Mouse (Mus musculus) intestine, embryonic 16.5 days (tissue): ENCODE measurements around the gene Ell. TPM values are rescaled to one million over a fixed set of nuclear protein-coding genes. Genes with fewer than 3 reads are reported as not detected.

ENCODE experiments used
- ATAC-seq: fragments of 200-750 bp; cut with Nextera tagmentation; 2 replicates; pipeline ENCODE4 v1.8.0; 2017; ENCODE audit warnings: moderate TSS enrichment, moderate library complexity
- H3K27ac ChIP-seq: fragments of 300-500 bp; sonication (generic); 2 replicates; pipeline ENCODE4 v1.5.1; 2014; ENCODE audit warnings: mild to moderate bottlenecking, low read length
- H3K27me3 ChIP-seq: fragments of 300-500 bp; sonication (generic); replicated peaks from 2 replicates; pipeline ENCODE4 v1.6.1; 2014; ENCODE audit warnings: low read length, control low read depth, mixed read lengths; ENCODE audit not compliant: control insufficient read depth, insufficient read depth
- H3K36me3 ChIP-seq: fragments of 300-500 bp; sonication (generic); 2 replicates; pipeline ENCODE4 v1.6.1; 2014; ENCODE audit warnings: low read length, control low read depth; ENCODE audit not compliant: control insufficient read depth, insufficient read depth
- H3K4me1 ChIP-seq: fragments of 300-500 bp; sonication (generic); 2 replicates; pipeline ENCODE4 v1.6.1; 2014; ENCODE audit warnings: low read length, control low read depth, mixed read lengths; ENCODE audit not compliant: control insufficient read depth, insufficient read depth
- H3K4me2 ChIP-seq: fragments of 300-500 bp; sonication (generic); 2 replicates; pipeline ENCODE4 v1.6.1; 2014; ENCODE audit warnings: low read depth, low read length, control low read depth
- H3K4me3 ChIP-seq: fragments of 300-500 bp; sonication (generic); 2 replicates; pipeline ENCODE4 v1.5.1; 2014; ENCODE audit warnings: mild to moderate bottlenecking, low read length
- H3K9ac ChIP-seq: fragments of 300-500 bp; sonication (generic); 2 replicates; pipeline ENCODE4 v1.6.1; 2014; ENCODE audit warnings: low read depth, low read length
- H3K9me3 ChIP-seq: fragments of 300-500 bp; sonication (generic); 2 replicates; pipeline ENCODE4 v1.6.1; 2016; ENCODE audit warnings: low read length, control low read depth; ENCODE audit not compliant: control insufficient read depth
- WGBS: fragments of 180-500 bp; shearing (Covaris S2); extraction: QIAGEN DNeasy Blood & Tissue Kit; methylation state at CpG from one replicate; pipeline ENCODE4 v1.1.7; 2014; 5-methylcytosine and 5-hydroxymethylcytosine counted together
- polyA plus RNA-seq: library from polyadenylated mRNA; unstranded; fragments of >200 nt; fragmentation: Nextera tagmentation; extraction: Ambion mirVana; gene quantifications from 2 replicates; pipeline ENCODE4 v1.2.1, GENCODE M21; 2015

Ell gene
- polyA plus RNA-seq, 1 experiment from 2014 or later = 16.6 TPM

- H3K9ac ChIP-seq = peak overlapping the region; percentile 89
- H3K4me2 ChIP-seq = peak overlapping the region; percentile 99
- H3K36me3 ChIP-seq = no peaks in the 10 kb centered on the region
- H3K4me1 ChIP-seq = peaks cover 40% of the 10 kb centered on the region
- peak; percentile 18 for ATAC-seq
- no peaks in the 10 kb centered on the region for H3K9me3 ChIP-seq
- H3K27ac ChIP-seq = peak overlapping the region; percentile 99
- under 1% methylated on average over 54 of the region's 54 CpGs for WGBS
- no peaks in the 10 kb centered on the region for H3K27me3 ChIP-seq
- peak overlapping the region; percentile 60 for H3K4me3 ChIP-seq
These were observed 71.8 kb downstream of the Ell start for GRCm38 (mm10) chr8:70610796-70611771.

- no peaks in the 10 kb centered on the region for H3K9me3 ChIP-seq
- no peaks in the 10 kb centered on the region for H3K36me3 ChIP-seq
- ATAC-seq = no peak
- H3K4me3 ChIP-seq = peak overlapping the region; percentile 60
- peaks cover 36% of the 10 kb centered on the region for H3K4me1 ChIP-seq
- H3K4me2 ChIP-seq = peak overlapping the region; percentile 99
- H3K27me3 ChIP-seq = no peaks in the 10 kb centered on the region
- H3K27ac ChIP-seq = peak overlapping the region; percentile 88
- H3K9ac ChIP-seq = peak overlapping the region; percentile 75
- WGBS = under 1% methylated on average over 6 of the region's 6 CpGs
These were observed 72.6 kb downstream of the Ell start for GRCm38 (mm10) chr8:70611849-70612248.

GRCm38 (mm10) chr8:70613763-70614162 lies 74.5 kb downstream of the Ell start:
- H3K27me3 ChIP-seq = no peaks in the 10 kb centered on the region
- H3K4me2 ChIP-seq = no peak overlapping the region
- H3K9me3 ChIP-seq = no peaks in the 10 kb centered on the region
- H3K36me3 ChIP-seq = no peaks in the 10 kb centered on the region
- peaks cover 24% of the 10 kb centered on the region for H3K4me1 ChIP-seq
- no peak overlapping the region for H3K4me3 ChIP-seq
- no peak for ATAC-seq
- H3K27ac ChIP-seq = no peak overlapping the region
- 0 out of 2 replicates have a peak overlapping the region, but pooled peaks have one; percentile 11 for H3K9ac ChIP-seq
- WGBS = 17% methylated on average over 1 of the region's 1 CpGs

DNA sequence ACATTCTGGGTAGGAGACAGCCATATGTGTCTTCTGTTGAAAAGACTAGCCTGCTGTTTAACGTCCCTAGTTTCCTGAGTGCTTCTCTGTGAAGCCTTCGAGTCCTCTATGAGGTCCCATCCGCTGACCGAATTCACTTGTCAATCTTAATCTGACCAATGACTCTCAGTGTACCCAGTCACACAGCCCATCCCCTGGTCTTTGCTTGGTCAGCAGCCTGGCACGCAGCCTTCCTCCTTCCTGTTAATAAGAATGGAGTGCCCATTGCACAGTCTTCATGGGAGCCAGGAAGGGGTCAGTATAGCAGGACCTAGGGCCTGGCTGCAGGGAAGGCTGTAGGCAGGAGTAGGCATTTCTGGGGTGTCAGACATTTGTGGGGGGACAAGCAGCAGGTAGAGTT lies 75.2 kb downstream of the Ell start:
- no peak overlapping the region for H3K4me3 ChIP-seq
- no peak overlapping the region for H3K9ac ChIP-seq
- no peaks in the 10 kb centered on the region for H3K36me3 ChIP-seq
- H3K9me3 ChIP-seq = no peaks in the 10 kb centered on the region
- ATAC-seq = no peak
- H3K27ac ChIP-seq = peak overlapping the region; percentile 29; the same call in 1 of the 2 replicates
- no peak overlapping the region for H3K4me2 ChIP-seq
- H3K4me1 ChIP-seq = peaks cover 20% of the 10 kb centered on the region
- WGBS = 69% methylated on average over 5 of the region's 5 CpGs
- no peaks in the 10 kb centered on the region for H3K27me3 ChIP-seq

DNA sequence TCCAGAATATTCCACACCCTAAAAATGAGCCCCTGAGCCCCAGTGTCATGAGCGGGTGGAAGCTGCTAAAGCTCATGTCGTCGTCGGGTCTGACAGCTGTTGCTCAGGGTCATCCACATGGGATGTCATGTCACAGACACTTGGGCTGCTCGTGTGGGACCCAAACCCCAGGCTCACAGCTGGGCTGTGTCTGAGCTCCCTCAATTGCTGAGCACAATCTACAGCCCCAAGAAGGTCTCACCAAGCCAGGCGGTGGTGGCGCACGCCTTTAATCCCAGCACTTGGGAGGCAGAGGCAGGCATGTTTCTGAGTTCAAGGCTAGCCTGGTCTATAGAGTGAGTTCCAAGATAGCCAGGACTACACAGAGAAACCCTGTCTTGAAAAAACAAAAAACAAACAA lies 76.0 kb downstream of the Ell start:
- Histone ChIP-seq H3K27me3 (no peaks in the 10 kb centered on the region), H3K36me3 (no peaks in the 10 kb centered on the region), H3K9me3 (no peaks in the 10 kb centered on the region), H3K4me2 (no peak overlapping the region), H3K4me3 (no peak overlapping the region), H3K9ac (no peak overlapping the region), H3K27ac (no peak overlapping the region), H3K4me1 (peaks cover 14% of the 10 kb centered on the region)
- ATAC-seq = no peak
- WGBS = 82% methylated on average over 8 of the region's 8 CpGs

- WGBS = 88% methylated on average over 3 of the region's 3 CpGs
- H3K27ac ChIP-seq = no peak within 1 kb of the TSS
- H3K9ac ChIP-seq = 0 out of 2 replicates have a peak within 1 kb of the TSS, but pooled peaks have one; percentile 10
- H3K4me1 ChIP-seq = peaks cover 10% of the 10 kb centered on the region; the same call in 1 of the 2 replicates
- H3K36me3 ChIP-seq = no peaks in the 10 kb centered on the region
- peaks cover 6% of the 10 kb centered on the region; the same call in 1 of the 2 replicates for H3K27me3 ChIP-seq
- no peak within 1 kb of the TSS for H3K4me2 ChIP-seq
- H3K9me3 ChIP-seq = no peaks in the 10 kb centered on the region
- ATAC-seq = no peak
- H3K4me3 ChIP-seq = no peak within 1 kb of the TSS
These were observed 76.6 kb downstream of the Ell start, which contains the start of gene Lrrc25 for GRCm38 (mm10) chr8:70615894-70616293. TSS of gene Lrrc25 (plus strand) at chr8:70616155.

- H3K4me2 ChIP-seq = no peak overlapping the region
- H3K36me3 ChIP-seq = no peaks in the 10 kb centered on the region
- no peak overlapping the region for H3K9ac ChIP-seq
- WGBS = 59% methylated on average over 11 of the region's 11 CpGs
- ATAC-seq = no peak
- H3K27ac ChIP-seq = no peak overlapping the region
- peaks cover 10% of the 10 kb centered on the region; the same call in 1 of the 2 replicates for H3K4me1 ChIP-seq
- H3K9me3 ChIP-seq = no peaks in the 10 kb centered on the region
- H3K4me3 ChIP-seq = no peak overlapping the region
- peaks cover 6% of the 10 kb centered on the region; the same call in 1 of the 2 replicates for H3K27me3 ChIP-seq
These were observed 77.4 kb downstream of the Ell start for GRCm38 (mm10) chr8:70616645-70617044.

- peak overlapping the region; percentile 4; the same call in 1 of the 2 replicates for H3K4me3 ChIP-seq
- H3K36me3 ChIP-seq = no peaks in the 10 kb centered on the region
- H3K4me1 ChIP-seq = peaks cover 10% of the 10 kb centered on the region; the same call in 1 of the 2 replicates
- 0 out of 2 replicates have a peak overlapping the region, but pooled peaks have one; percentile 33 for H3K9ac ChIP-seq
- H3K9me3 ChIP-seq = no peaks in the 10 kb centered on the region
- no peak overlapping the region for H3K27ac ChIP-seq
- H3K4me2 ChIP-seq = no peak overlapping the region
- ATAC-seq = no peak
- peaks cover 6% of the 10 kb centered on the region; the same call in 1 of the 2 replicates for H3K27me3 ChIP-seq
- WGBS = 79% methylated on average over 11 of the region's 11 CpGs
These were observed 78.7 kb downstream of the Ell start for GRCm38 (mm10) chr8:70617985-70618384.

GRCm38 (mm10) chr8:70618888-70619334 lies 79.7 kb downstream of the Ell start:
- ATAC-seq = peak; percentile 78
- H3K27me3 ChIP-seq = peaks cover 6% of the 10 kb centered on the region; the same call in 1 of the 2 replicates
- H3K4me2 ChIP-seq = no peak overlapping the region
- WGBS = 22% methylated on average over 9 of the region's 9 CpGs
- no peaks in the 10 kb centered on the region for H3K36me3 ChIP-seq
- H3K27ac ChIP-seq = peak overlapping the region; percentile 24; the same call in 1 of the 2 replicates
- H3K9ac ChIP-seq = no peak overlapping the region
- H3K4me1 ChIP-seq = peaks cover 6% of the 10 kb centered on the region; the same call in 1 of the 2 replicates
- no peaks in the 10 kb centered on the region for H3K9me3 ChIP-seq
- no peak overlapping the region for H3K4me3 ChIP-seq
